Mouse (Mus musculus) heart, embryonic 14.5 days (tissue): Measurements from ENCODE around the gene Agr3. TPM values are rescaled to one million over a fixed set of nuclear protein-coding genes. Genes with fewer than 3 reads are reported as not detected.

ENCODE experiments used
- ATAC-seq: fragments of 200-750 bp; cut with Nextera tagmentation; 2 replicates; pipeline ENCODE4 v1.8.0; 2017; ENCODE audit warnings: low read depth, moderate TSS enrichment; ENCODE audit not compliant: insufficient number of reproducible peaks, insufficient read depth, low FRiP score
- H3K27ac ChIP-seq, 2 experiments: fragments of 200-500 bp in 1 of 2; fragments of 300-500 bp in 1 of 2; sonication (generic) in 1 of 2; replicated peaks in 1 of 2; 2 replicates each; pipeline ENCODE4 v1.5.1; 2012 to 2014; ENCODE audit warnings: low read depth in 2 of 2, low read length in 2 of 2, control low read depth in 1 of 2, mild to moderate bottlenecking in 1 of 2, mixed read lengths in 1 of 2; ENCODE audit not compliant: control insufficient read depth in 1 of 2, insufficient read depth in 1 of 2
- H3K27me3 ChIP-seq: fragments of 300-500 bp; sonication (generic); 2 replicates; pipeline ENCODE4 v1.6.1; 2014; ENCODE audit warnings: mild to moderate bottlenecking, low read length, control low read depth; ENCODE audit not compliant: control insufficient read depth, insufficient read depth
- H3K36me3 ChIP-seq: fragments of 300-500 bp; sonication (generic); 2 replicates; pipeline ENCODE4 v1.6.1; 2014; ENCODE audit warnings: mild to moderate bottlenecking, control low read depth, low read length, mixed read lengths; ENCODE audit not compliant: control insufficient read depth, insufficient read depth
- H3K4me1 ChIP-seq, 2 experiments: fragments of 200-500 bp in 1 of 2; fragments of 300-500 bp in 1 of 2; sonication (generic) in 1 of 2; 2 replicates each; pipeline ENCODE4 v1.6.1; 2012 to 2014; ENCODE audit warnings: low read length in 2 of 2, control low read depth in 1 of 2, mixed read lengths in 1 of 2; ENCODE audit not compliant: control insufficient read depth in 2 of 2, insufficient read depth in 2 of 2
- H3K4me2 ChIP-seq: fragments of 300-500 bp; sonication (generic); 2 replicates; pipeline ENCODE4 v1.6.1; 2014; ENCODE audit warnings: mild to moderate bottlenecking, low read length
- H3K4me3 ChIP-seq, 2 experiments: fragments of 200-500 bp in 1 of 2; fragments of 300-500 bp in 1 of 2; sonication (generic) in 1 of 2; 2 replicates each; pipeline ENCODE4 v1.5.1; 2012 to 2014; ENCODE audit warnings: low read length in 2 of 2, mild to moderate bottlenecking in 2 of 2, control low read depth in 1 of 2, low read depth in 1 of 2, moderate library complexity in 1 of 2; ENCODE audit not compliant: control insufficient read depth in 1 of 2, insufficient read depth in 1 of 2
- H3K9ac ChIP-seq: fragments of 300-500 bp; sonication (generic); 2 replicates; pipeline ENCODE4 v1.6.1; 2014; ENCODE audit warnings: mild to moderate bottlenecking, low read length
- H3K9me3 ChIP-seq: fragments of 300-500 bp; sonication (generic); 2 replicates; pipeline ENCODE4 v1.6.1; 2016; ENCODE audit warnings: low read length, control low read depth; ENCODE audit not compliant: control insufficient read depth
- WGBS: fragments of 180-500 bp; shearing (Covaris S2); extraction: QIAGEN DNeasy Blood & Tissue Kit; methylation state at CpG from one replicate; pipeline ENCODE4 v1.1.7; 2014; 5-methylcytosine and 5-hydroxymethylcytosine counted together
- polyA plus RNA-seq: library from polyadenylated mRNA; unstranded; fragments of >200 nt; fragmentation: Nextera tagmentation; extraction: Ambion mirVana; gene quantifications from 2 replicates; pipeline ENCODE4 v1.2.1, GENCODE M21; 2014

Agr3 gene
- polyA plus RNA-seq, 1 experiment from 2014 or later: not detected

DNA sequence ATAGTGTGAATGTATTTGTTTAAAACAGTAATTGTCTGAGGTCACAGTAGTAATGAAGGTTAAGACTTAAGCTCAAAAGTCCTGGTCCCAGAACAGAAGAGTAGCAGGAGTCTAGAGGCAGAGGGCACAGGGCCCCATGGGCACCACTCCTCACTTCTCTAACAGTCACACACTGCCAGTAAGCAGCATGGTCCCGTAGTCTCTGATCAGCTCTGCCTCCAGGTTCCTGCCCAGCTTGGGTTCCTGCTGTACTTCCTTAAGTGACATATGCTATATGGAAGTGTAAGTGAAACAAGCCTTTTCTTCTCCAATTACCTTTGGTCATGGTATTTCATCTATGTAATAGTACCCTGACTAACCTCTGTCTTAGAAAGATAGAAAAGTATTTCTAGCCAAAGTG lies 14.8 kb upstream of the Agr3 start:
- no peak overlapping the region for H3K4me2 ChIP-seq
- no peak overlapping the region for H3K9ac ChIP-seq
- no peaks in the 10 kb centered on the region for H3K4me1 ChIP-seq
- no peaks in the 10 kb centered on the region for H3K36me3 ChIP-seq
- no peaks in the 10 kb centered on the region for H3K9me3 ChIP-seq
- H3K4me3 ChIP-seq: no peak overlapping the region
- no peak overlapping the region for H3K27ac ChIP-seq
- 55% methylated on average over 1 of the region's 1 CpGs for WGBS
- ATAC-seq: no peak
- no peaks in the 10 kb centered on the region for H3K27me3 ChIP-seq

DNA sequence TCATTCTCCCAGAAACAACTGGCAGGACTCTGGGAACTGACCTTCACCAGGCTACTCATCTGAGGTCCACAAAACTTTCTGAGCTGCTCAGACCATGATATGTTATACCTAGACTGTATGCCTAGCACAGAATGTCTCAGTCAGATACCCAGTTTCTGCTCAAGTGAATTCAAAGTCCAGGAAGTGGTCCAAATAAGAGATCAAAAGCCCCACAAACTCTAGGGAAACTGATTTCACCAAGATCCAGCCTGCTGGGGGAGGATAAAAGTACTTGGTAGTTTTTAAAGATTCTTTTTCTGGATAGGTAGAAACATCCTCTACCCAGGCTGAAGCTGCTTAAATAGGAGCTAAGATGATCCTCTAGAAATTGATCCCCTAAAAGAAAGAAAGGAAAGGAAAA lies 9.6 kb upstream of the Agr3 start:
- no peaks in the 10 kb centered on the region for H3K27me3 ChIP-seq
- ATAC-seq: no peak

DNA sequence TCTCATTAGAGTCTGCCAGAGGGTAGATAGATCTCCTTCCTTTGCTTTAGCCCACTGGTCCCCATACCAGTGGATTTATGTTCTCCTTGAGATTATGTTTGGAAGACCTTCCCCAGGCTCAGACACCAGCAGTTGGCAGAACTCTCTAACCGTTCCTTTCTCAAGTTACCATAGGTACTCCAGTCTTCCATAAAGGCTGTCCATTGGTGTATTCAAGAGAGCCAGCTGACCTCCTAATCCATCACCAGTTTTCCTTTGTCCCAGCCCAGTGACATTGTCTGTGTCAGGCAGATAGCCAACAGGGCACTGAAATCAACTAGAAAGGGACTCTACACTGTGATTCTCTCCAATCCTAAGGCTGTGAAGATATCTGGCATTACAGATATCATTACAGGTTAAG lies 9.0 kb upstream of the Agr3 start:
- no peaks in the 10 kb centered on the region for H3K9me3 ChIP-seq
- no peak overlapping the region for H3K4me2 ChIP-seq
- no peaks in the 10 kb centered on the region for H3K27me3 ChIP-seq
- no peak for ATAC-seq
- H3K4me1 ChIP-seq: no peaks in the 10 kb centered on the region
- no peaks in the 10 kb centered on the region for H3K36me3 ChIP-seq
- no peak overlapping the region for H3K4me3 ChIP-seq
- H3K27ac ChIP-seq: no peak overlapping the region
- H3K9ac ChIP-seq: no peak overlapping the region
- 66% methylated on average over 1 of the region's 1 CpGs for WGBS

More for the DNA sequence above, 9.6 kb upstream of the Agr3 start:
- no peak overlapping the region for H3K27ac ChIP-seq
- no peak overlapping the region for H3K4me2 ChIP-seq
- H3K9me3 ChIP-seq: no peaks in the 10 kb centered on the region
- H3K4me1 ChIP-seq: no peaks in the 10 kb centered on the region
- H3K4me3 ChIP-seq: no peak overlapping the region
- no peak overlapping the region for H3K9ac ChIP-seq
- no peaks in the 10 kb centered on the region for H3K36me3 ChIP-seq

DNA sequence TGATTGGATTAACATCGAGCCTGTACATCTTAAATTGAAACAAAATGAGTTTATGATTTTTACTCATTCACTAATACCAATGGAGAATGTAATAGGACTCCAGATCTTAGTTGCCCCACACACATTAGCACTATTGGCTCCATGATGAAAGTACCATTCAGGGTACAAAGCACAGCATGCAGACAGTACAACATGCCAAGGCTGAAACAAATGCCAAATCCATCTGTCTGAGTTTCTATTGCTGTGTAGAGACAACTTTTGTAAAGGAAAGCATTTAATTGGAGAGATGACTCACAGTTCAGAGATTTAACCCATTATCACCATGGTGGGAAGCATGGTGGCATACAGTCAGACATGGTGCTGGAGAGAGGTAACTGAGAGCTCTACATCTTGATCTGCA lies 7.4 kb upstream of the Agr3 start:
- ATAC-seq: no peak
- no peak overlapping the region for H3K4me2 ChIP-seq
- H3K4me1 ChIP-seq: no peaks in the 10 kb centered on the region
- H3K27me3 ChIP-seq: no peaks in the 10 kb centered on the region
- WGBS: 71% methylated on average over 1 of the region's 1 CpGs
- H3K9ac ChIP-seq: no peak overlapping the region
- no peak overlapping the region for H3K4me3 ChIP-seq
- H3K9me3 ChIP-seq: no peaks in the 10 kb centered on the region
- H3K27ac ChIP-seq: no peak overlapping the region
- no peaks in the 10 kb centered on the region for H3K36me3 ChIP-seq

DNA sequence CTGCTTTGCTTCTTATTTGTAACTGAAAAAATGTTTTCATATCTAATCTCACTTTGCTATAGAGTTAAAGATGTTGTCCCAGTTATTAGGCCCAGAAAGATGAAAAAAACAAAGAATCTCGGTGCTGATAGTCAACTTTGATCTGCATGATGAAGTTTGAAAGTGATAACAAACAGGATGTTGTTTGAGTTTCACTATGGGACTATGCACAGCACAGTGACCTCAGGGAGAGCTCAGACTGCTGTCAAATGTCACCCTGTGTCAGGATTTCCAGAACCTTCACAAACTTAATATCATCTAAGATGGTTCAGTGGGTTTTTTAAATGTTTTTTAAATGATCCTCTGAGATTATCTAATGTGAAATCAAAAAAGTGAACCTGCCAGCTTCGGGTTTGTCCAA lies 2.4 kb downstream of the Agr3 start:
- WGBS: 33% methylated on average over 2 of the region's 2 CpGs

DNA sequence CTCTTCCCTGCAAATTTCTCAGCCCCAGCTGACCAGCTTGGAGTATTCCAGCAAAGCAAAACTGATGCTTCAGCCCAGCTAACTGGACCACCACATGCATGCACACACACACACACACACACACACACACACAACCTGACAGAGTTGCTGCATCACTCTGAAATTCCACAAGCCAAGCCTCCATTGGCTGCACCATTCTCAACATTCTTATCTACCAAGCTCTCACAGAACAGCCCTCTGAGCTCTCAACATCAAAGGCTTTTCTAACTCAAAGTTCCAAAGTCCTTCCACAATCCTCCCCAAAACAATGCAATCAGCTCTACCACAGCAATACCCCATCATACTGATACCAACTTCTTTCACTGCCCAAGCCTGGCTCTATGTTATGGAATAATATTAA lies 7.4 kb downstream of the Agr3 start:
- no peak for ATAC-seq
- H3K9ac ChIP-seq: no peak overlapping the region
- H3K4me3 ChIP-seq: no peak overlapping the region
- no peak overlapping the region for H3K4me2 ChIP-seq
- no peaks in the 10 kb centered on the region for H3K27me3 ChIP-seq
- H3K36me3 ChIP-seq: no peaks in the 10 kb centered on the region
- H3K4me1 ChIP-seq: peaks cover 0 to 4% of the 10 kb centered on the region in 2 experiments; a peak in 1 of 4 replicates
- H3K9me3 ChIP-seq: no peaks in the 10 kb centered on the region
- H3K27ac ChIP-seq: no peak overlapping the region

More for the DNA sequence above, 2.4 kb downstream of the Agr3 start:
- H3K9ac ChIP-seq: no peak overlapping the region
- ATAC-seq: no peak
- H3K27ac ChIP-seq: no peak overlapping the region
- H3K27me3 ChIP-seq: no peaks in the 10 kb centered on the region
- H3K4me3 ChIP-seq: no peak overlapping the region
- H3K4me2 ChIP-seq: no peak overlapping the region
- H3K9me3 ChIP-seq: no peaks in the 10 kb centered on the region
- peaks cover 0 to 4% of the 10 kb centered on the region in 2 experiments; a peak in 1 of 4 replicates for H3K4me1 ChIP-seq
- H3K36me3 ChIP-seq: no peaks in the 10 kb centered on the region

DNA sequence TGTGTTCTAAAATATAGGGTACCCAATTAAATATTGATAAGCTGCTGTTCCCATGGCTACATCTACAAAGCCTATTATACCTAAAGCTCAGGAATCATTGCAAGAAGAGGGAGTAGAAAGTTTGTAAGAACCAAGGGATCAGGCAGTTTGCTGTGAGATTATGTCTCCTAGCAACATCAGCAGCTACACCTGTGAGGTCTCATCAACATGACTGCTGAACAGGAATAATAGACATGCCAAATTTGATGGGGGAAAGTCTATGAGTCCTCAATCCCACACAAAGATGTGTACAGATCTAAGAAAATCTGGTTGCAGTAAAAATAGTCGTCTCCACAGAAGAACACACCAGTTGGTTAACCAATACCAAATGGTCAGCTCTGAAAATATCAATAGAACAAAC lies 26.3 kb downstream of the Agr3 start:
- Histone ChIP-seq H3K9me3 (no peaks in the 10 kb centered on the region), H3K4me2 (no peak overlapping the region), H3K27me3 (no peaks in the 10 kb centered on the region), H3K36me3 (no peaks in the 10 kb centered on the region), H3K27ac (no peak overlapping the region), H3K9ac (no peak overlapping the region), H3K4me1 (no peaks in the 10 kb centered on the region), H3K4me3 (no peak overlapping the region)
- no peak for ATAC-seq
- WGBS: 58% methylated on average over 1 of the region's 1 CpGs

DNA sequence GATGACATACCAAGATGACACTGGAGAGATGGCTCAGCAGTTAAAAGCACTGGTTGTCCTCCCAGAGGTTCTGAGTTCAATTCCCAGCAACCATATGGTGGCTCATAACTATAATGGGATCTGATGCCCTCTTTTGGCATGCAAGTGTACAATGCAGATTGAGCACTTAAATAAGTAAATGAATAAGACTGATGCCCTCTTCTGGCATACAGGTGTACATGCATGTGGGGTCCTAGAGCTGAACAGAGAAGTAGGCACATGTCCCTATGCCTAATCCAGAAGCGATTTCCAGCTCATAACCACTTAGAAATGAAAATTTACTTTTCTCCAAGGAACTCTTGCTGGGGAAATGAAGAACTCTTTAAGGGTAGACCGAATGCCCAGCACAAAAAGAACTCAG lies 31.8 kb downstream of the Agr3 start:
- no peaks in the 10 kb centered on the region for H3K36me3 ChIP-seq
- H3K9me3 ChIP-seq: no peaks in the 10 kb centered on the region
- H3K27me3 ChIP-seq: no peaks in the 10 kb centered on the region
- H3K27ac ChIP-seq: no peak overlapping the region
- H3K4me3 ChIP-seq: no peak overlapping the region
- ATAC-seq: no peak
- H3K9ac ChIP-seq: no peak overlapping the region
- H3K4me1 ChIP-seq: no peaks in the 10 kb centered on the region
- H3K4me2 ChIP-seq: no peak overlapping the region
- 61% methylated on average over 2 of the region's 2 CpGs for WGBS
